Mouse (Mus musculus): Measurements from ENCODE around the gene Exph5. TPM values are rescaled to one million over a fixed set of nuclear protein-coding genes. Genes with fewer than 3 reads are reported as not detected.

Gene Exph5
- polyA plus RNA-seq, 2 experiments = 0.47 to 1.9 TPM

GRCm38 (mm10) chr9:53345728-53346127 lies 44.3 kb downstream of the Exph5 start:
- ATAC-seq (ENCODE audit: low FRiP score, low read depth) (no peak), DNase-seq (ENCODE audit: low spot score) (no peak)
- H3K9ac ChIP-seq (ENCODE audit: low read depth, low read length, severe bottlenecking) = no peak overlapping the region
- no peaks in the 10 kb centered on the region for H3K9me3 ChIP-seq (ENCODE audit: control insufficient read depth, low read length)
- no peaks in the 10 kb centered on the region for H3K36me3 ChIP-seq (ENCODE audit: control insufficient read depth, insufficient read depth, low read length)
- 44% methylated on average over 3 of the region's 3 CpGs for WGBS
- no peak overlapping the region for H3K4me3 ChIP-seq (replicated peaks; ENCODE audit: low read length)
- H3K4me1 ChIP-seq (ENCODE audit: control insufficient read depth, insufficient read depth, low read length) = no peaks in the 10 kb centered on the region
- no peak overlapping the region for H3K4me2 ChIP-seq (replicated peaks; ENCODE audit: low read depth, low read length, severe bottlenecking)
- H3K27me3 ChIP-seq (ENCODE audit: control insufficient read depth, insufficient read depth, low read length) = no peaks in the 10 kb centered on the region
- no peak for TF ChIP-seq POLR2A (IDR thresholded peaks at IDR 0.05; ENCODE audit: borderline replicate concordance, extremely low read depth, insufficient read depth, insufficient read length)
- H3K27ac ChIP-seq (replicated peaks; ENCODE audit: low read depth, low read length) = no peak overlapping the region

- H3K4me3 ChIP-seq (replicated peaks; ENCODE audit: low read length) = no peak overlapping the region
- H3K9ac ChIP-seq (ENCODE audit: low read depth, low read length, severe bottlenecking) = no peak overlapping the region
- no peaks in the 10 kb centered on the region for H3K4me1 ChIP-seq (ENCODE audit: control insufficient read depth, insufficient read depth, low read length)
- 61% methylated on average over 6 of the region's 6 CpGs for WGBS
- no peak for TF ChIP-seq POLR2A (IDR thresholded peaks at IDR 0.05; ENCODE audit: borderline replicate concordance, extremely low read depth, insufficient read depth, insufficient read length)
- H3K36me3 ChIP-seq (ENCODE audit: control insufficient read depth, insufficient read depth, low read length) = no peaks in the 10 kb centered on the region
- no peak overlapping the region for H3K4me2 ChIP-seq (replicated peaks; ENCODE audit: low read depth, low read length, severe bottlenecking)
- ATAC-seq (ENCODE audit: low FRiP score, low read depth) = no peak
- H3K27me3 ChIP-seq (ENCODE audit: control insufficient read depth, insufficient read depth, low read length) = no peaks in the 10 kb centered on the region
- H3K27ac ChIP-seq (replicated peaks; ENCODE audit: low read depth, low read length) = no peak overlapping the region
- DNase-seq (ENCODE audit: low spot score) = no peak
- no peaks in the 10 kb centered on the region for H3K9me3 ChIP-seq (ENCODE audit: control insufficient read depth, low read length)
Measured at GRCm38 (mm10) chr9:53346402-53346801, 44.9 kb downstream of the Exph5 start.

DNA sequence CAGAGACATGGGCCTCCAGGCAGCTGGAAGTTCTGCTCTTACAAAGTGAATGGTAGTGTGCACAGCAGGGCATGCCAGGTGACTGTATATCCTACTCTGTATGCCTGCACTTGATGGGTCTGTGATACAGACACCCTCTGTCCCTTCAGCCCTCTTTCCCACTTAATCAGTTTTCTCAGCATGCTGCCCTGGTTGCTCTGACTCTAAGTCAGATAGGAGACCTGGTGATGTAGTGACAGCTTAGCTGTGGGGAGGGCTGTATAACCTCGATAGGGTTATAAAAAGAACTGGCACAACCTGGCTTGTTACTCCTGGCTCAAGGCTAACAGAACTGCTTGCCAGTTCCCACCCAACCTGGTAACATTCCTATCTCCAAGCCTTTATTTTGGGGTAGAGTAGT lies 47.7 kb downstream of the Exph5 start:
- no peaks in the 10 kb centered on the region for H3K4me1 ChIP-seq (ENCODE audit: control insufficient read depth, insufficient read depth, low read length)
- DNase-seq (ENCODE audit: low spot score) (no peak), ATAC-seq (ENCODE audit: low FRiP score, low read depth) (no peak)
- H3K4me3 ChIP-seq (replicated peaks; ENCODE audit: low read length) = no peak overlapping the region
- WGBS = 68% methylated on average over 1 of the region's 1 CpGs
- no peak overlapping the region for H3K27ac ChIP-seq (replicated peaks; ENCODE audit: low read depth, low read length)
- no peak overlapping the region for H3K4me2 ChIP-seq (replicated peaks; ENCODE audit: low read depth, low read length, severe bottlenecking)
- no peaks in the 10 kb centered on the region for H3K27me3 ChIP-seq (ENCODE audit: control insufficient read depth, insufficient read depth, low read length)
- H3K9me3 ChIP-seq (ENCODE audit: control insufficient read depth, low read length) = no peaks in the 10 kb centered on the region
- TF ChIP-seq POLR2A (IDR thresholded peaks at IDR 0.05; ENCODE audit: borderline replicate concordance, extremely low read depth, insufficient read depth, insufficient read length) = no peak
- no peak overlapping the region for H3K9ac ChIP-seq (ENCODE audit: low read depth, low read length, severe bottlenecking)
- H3K36me3 ChIP-seq (ENCODE audit: control insufficient read depth, insufficient read depth, low read length) = no peaks in the 10 kb centered on the region

GRCm38 (mm10) chr9:53350331-53350730 lies 48.9 kb downstream of the Exph5 start:
- WGBS = 87% methylated on average over 2 of the region's 2 CpGs

GRCm38 (mm10) chr9:53351899-53352298 lies 50.4 kb downstream of the Exph5 start:
- Histone ChIP-seq H3K9me3 (ENCODE audit: control insufficient read depth, low read length) (no peaks in the 10 kb centered on the region), H3K4me2 (replicated peaks; ENCODE audit: low read depth, low read length, severe bottlenecking) (no peak overlapping the region), H3K36me3 (ENCODE audit: control insufficient read depth, insufficient read depth, low read length) (no peaks in the 10 kb centered on the region), H3K27ac (replicated peaks; ENCODE audit: low read depth, low read length) (no peak overlapping the region), H3K9ac (ENCODE audit: low read depth, low read length, severe bottlenecking) (no peak overlapping the region), H3K4me3 (replicated peaks; ENCODE audit: low read length) (no peak overlapping the region), H3K27me3 (ENCODE audit: control insufficient read depth, insufficient read depth, low read length) (no peaks in the 10 kb centered on the region), H3K4me1 (ENCODE audit: control insufficient read depth, insufficient read depth, low read length) (no peaks in the 10 kb centered on the region)
- no peak for TF ChIP-seq POLR2A (IDR thresholded peaks at IDR 0.05; ENCODE audit: borderline replicate concordance, extremely low read depth, insufficient read depth, insufficient read length)
- DNase-seq (ENCODE audit: low spot score) = no peak
- 92% methylated on average over 6 of the region's 6 CpGs for WGBS
- ATAC-seq (ENCODE audit: low FRiP score, low read depth) = no peak

More at GRCm38 (mm10) chr9:53350331-53350730, 48.9 kb downstream of the Exph5 start:
- no peak for DNase-seq (ENCODE audit: low spot score)
- Histone ChIP-seq H3K4me2 (replicated peaks; ENCODE audit: low read depth, low read length, severe bottlenecking) (no peak overlapping the region), H3K4me3 (replicated peaks; ENCODE audit: low read length) (no peak overlapping the region), H3K9ac (ENCODE audit: low read depth, low read length, severe bottlenecking) (no peak overlapping the region), H3K4me1 (ENCODE audit: control insufficient read depth, insufficient read depth, low read length) (no peaks in the 10 kb centered on the region), H3K36me3 (ENCODE audit: control insufficient read depth, insufficient read depth, low read length) (no peaks in the 10 kb centered on the region), H3K27ac (replicated peaks; ENCODE audit: low read depth, low read length) (no peak overlapping the region), H3K9me3 (ENCODE audit: control insufficient read depth, low read length) (no peaks in the 10 kb centered on the region), H3K27me3 (ENCODE audit: control insufficient read depth, insufficient read depth, low read length) (no peaks in the 10 kb centered on the region)
- no peak for ATAC-seq (ENCODE audit: low FRiP score, low read depth)
- TF ChIP-seq POLR2A (IDR thresholded peaks at IDR 0.05; ENCODE audit: borderline replicate concordance, extremely low read depth, insufficient read depth, insufficient read length) = no peak

DNA sequence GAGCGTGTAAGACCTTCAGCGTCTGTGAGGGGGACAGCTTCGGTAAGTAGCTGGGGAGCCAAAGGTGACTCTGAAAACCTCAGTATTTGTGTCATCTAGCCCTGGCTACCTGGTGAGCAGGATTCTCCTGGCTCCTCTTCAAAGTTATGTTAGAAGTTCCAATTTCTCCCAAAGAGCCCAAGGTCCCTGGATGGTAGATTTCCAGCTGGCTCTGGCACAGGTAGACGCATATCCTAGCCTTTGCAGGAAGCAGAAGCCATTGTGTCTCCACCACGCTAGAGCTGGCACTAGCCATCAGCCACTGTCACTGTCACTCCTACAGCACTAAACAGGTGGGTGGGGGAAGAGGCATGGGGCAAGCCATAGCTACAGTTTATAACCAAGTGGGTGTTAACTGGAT lies 51.7 kb downstream of the Exph5 start:
- TF ChIP-seq POLR2A (IDR thresholded peaks at IDR 0.05; ENCODE audit: borderline replicate concordance, extremely low read depth, insufficient read depth, insufficient read length) = no peak
- ATAC-seq (ENCODE audit: low FRiP score, low read depth) (no peak), DNase-seq (ENCODE audit: low spot score) (no peak)
- H3K9me3 ChIP-seq (ENCODE audit: control insufficient read depth, low read length) = no peaks in the 10 kb centered on the region
- H3K27me3 ChIP-seq (ENCODE audit: control insufficient read depth, insufficient read depth, low read length) = no peaks in the 10 kb centered on the region
- no peak overlapping the region for H3K4me2 ChIP-seq (replicated peaks; ENCODE audit: low read depth, low read length, severe bottlenecking)
- H3K9ac ChIP-seq (ENCODE audit: low read depth, low read length, severe bottlenecking) = no peak overlapping the region
- no peaks in the 10 kb centered on the region for H3K36me3 ChIP-seq (ENCODE audit: control insufficient read depth, insufficient read depth, low read length)
- H3K4me1 ChIP-seq (ENCODE audit: control insufficient read depth, insufficient read depth, low read length) = no peaks in the 10 kb centered on the region
- no peak overlapping the region for H3K4me3 ChIP-seq (replicated peaks; ENCODE audit: low read length)
- no peak overlapping the region for H3K27ac ChIP-seq (replicated peaks; ENCODE audit: low read depth, low read length)
- WGBS = 84% methylated on average over 5 of the region's 5 CpGs
